8 mouse cellular contexts compared by ENCODE assay signal in genomic region chr12:85150321-85151001, GRCm38 (mm10). TPM values are rescaled to one million over a fixed set of nuclear protein-coding genes. Genes with fewer than 3 reads are reported as not detected.
DNase-seq lines count a peak whose midpoint lies in the region; ATAC-seq and TF ChIP-seq lines count a peak whose summit lies in the region.

No protein-coding gene starts in this region.

- H3K4me3 ChIP-seq in heart, embryonic 12.5 days = peak overlapping the region; percentile 37
- H3K4me3 ChIP-seq in embryonic facial prominence, embryonic 10.5 days = peak overlapping the region; percentile 45
- peak overlapping the region; percentile 48 for H3K4me3 ChIP-seq in hindbrain, postnatal 0 days (ENCODE audit: low read length)
- H3K4me3 ChIP-seq in midbrain, postnatal 0 days (ENCODE audit: low read depth, low read length) = peak overlapping the region; percentile 65

- H3K36me3 ChIP-seq in heart, embryonic 12.5 days = no peaks in the 10 kb centered on the region
- H3K36me3 ChIP-seq in embryonic facial prominence, embryonic 10.5 days (replicated peaks) = no peaks in the 10 kb centered on the region
- no peaks in the 10 kb centered on the region for H3K36me3 ChIP-seq in hindbrain, postnatal 0 days (ENCODE audit: insufficient read depth, low read length)
- 0 out of 2 replicates have a peak, but pooled peaks cover 7% of the 10 kb centered on the region for H3K36me3 ChIP-seq in midbrain, postnatal 0 days (ENCODE audit: insufficient read depth, low read length)

- 9% methylated on average over 20 of the region's 20 CpGs for WGBS in heart, embryonic 12.5 days
- 7% methylated on average over 20 of the region's 20 CpGs for WGBS in embryonic facial prominence, embryonic 10.5 days
- 6% methylated on average over 20 of the region's 20 CpGs for WGBS in hindbrain, postnatal 0 days
- WGBS in midbrain, postnatal 0 days = 8% methylated on average over 20 of the region's 20 CpGs

- peaks cover 20% of the 10 kb centered on the region for H3K27me3 ChIP-seq in heart, embryonic 12.5 days (replicated peaks)
- H3K27me3 ChIP-seq in embryonic facial prominence, embryonic 10.5 days (replicated peaks; ENCODE audit: low read depth, poor library complexity, severe bottlenecking) = peaks cover 62% of the 10 kb centered on the region
- H3K27me3 ChIP-seq in hindbrain, postnatal 0 days (ENCODE audit: insufficient read depth, low read length) = no peaks in the 10 kb centered on the region
- no peaks in the 10 kb centered on the region for H3K27me3 ChIP-seq in midbrain, postnatal 0 days (ENCODE audit: insufficient read depth, low read length)

- TF ChIP-seq CTCF in hindbrain, postnatal 0 days (IDR thresholded peaks at IDR 0.05; ENCODE audit: low read depth) = no peak
- TF ChIP-seq CTCF in midbrain, postnatal 0 days (IDR thresholded peaks at IDR 0.05) = no peak

- peaks cover 26% of the 10 kb centered on the region for H3K4me1 ChIP-seq in heart, embryonic 12.5 days (replicated peaks)
- H3K4me1 ChIP-seq in embryonic facial prominence, embryonic 10.5 days = peaks cover 30% of the 10 kb centered on the region
- no peaks in the 10 kb centered on the region for H3K4me1 ChIP-seq in hindbrain, postnatal 0 days (ENCODE audit: insufficient read depth, low read length)
- H3K4me1 ChIP-seq in midbrain, postnatal 0 days (ENCODE audit: insufficient read depth, low read length) = peaks cover 7% of the 10 kb centered on the region; the same call in 1 of the 2 replicates

- intact Hi-C loops in heart, postnatal 10 days (cut with DNase I) = no loop called here

- 0 out of 2 replicates have a peak, but pooled peaks cover 3% of the 10 kb centered on the region for H3K9me3 ChIP-seq in heart, embryonic 12.5 days (replicated peaks)
- H3K9me3 ChIP-seq in embryonic facial prominence, embryonic 10.5 days = no peaks in the 10 kb centered on the region
- H3K9me3 ChIP-seq in hindbrain, postnatal 0 days (ENCODE audit: low read length) = no peaks in the 10 kb centered on the region
- no peaks in the 10 kb centered on the region for H3K9me3 ChIP-seq in midbrain, postnatal 0 days (ENCODE audit: low read length)

- DNase-seq in heart, postnatal 10 days = no peak
- DNase-seq in embryonic facial prominence, embryonic 10.5 days (ENCODE audit: low spot score) = no peak
- DNase-seq in hindbrain, postnatal 0 days (ENCODE audit: low spot score) = no peak
- peak; percentile 15 for DNase-seq in midbrain, postnatal 0 days (ENCODE audit: low spot score)
- no peak for DNase-seq in spleen, adult 18-20 months
- no peak for DNase-seq in urinary bladder, adult 2 months (ENCODE audit: low spot score)
- no peak for DNase-seq in layer of hippocampus, adult 9-11 months

- H3K4me2 ChIP-seq in heart, embryonic 12.5 days = peak overlapping the region; percentile 68
- peak overlapping the region; percentile 64 for H3K4me2 ChIP-seq in hindbrain, postnatal 0 days (ENCODE audit: low read depth, low read length)
- peak overlapping the region; percentile 83 for H3K4me2 ChIP-seq in midbrain, postnatal 0 days (ENCODE audit: low read depth, low read length, poor library complexity, severe bottlenecking)

- ATAC-seq in heart, embryonic 12.5 days (ENCODE audit: insufficient number of reproducible peaks, low FRiP score) = peak; percentile 44
- peak; percentile 3; the same call in 1 of the 2 replicates for ATAC-seq in hindbrain, postnatal 0 days
- peak; percentile 18 for ATAC-seq in midbrain, postnatal 0 days (ENCODE audit: low FRiP score)

- peak overlapping the region; percentile 7; the same call in 1 of the 2 replicates for H3K9ac ChIP-seq in heart, embryonic 12.5 days
- peak overlapping the region; percentile 66 for H3K9ac ChIP-seq in hindbrain, postnatal 0 days (replicated peaks; ENCODE audit: low read length)
- H3K9ac ChIP-seq in midbrain, postnatal 0 days (replicated peaks; ENCODE audit: low read length, poor library complexity, severe bottlenecking) = peak overlapping the region; percentile 83

- H3K27ac ChIP-seq in heart, embryonic 12.5 days (ENCODE audit: poor library complexity, severe bottlenecking) = no peak overlapping the region
- no peak overlapping the region for H3K27ac ChIP-seq in embryonic facial prominence, embryonic 10.5 days (replicated peaks)
- H3K27ac ChIP-seq in hindbrain, postnatal 0 days = peak overlapping the region; percentile 59
- H3K27ac ChIP-seq in midbrain, postnatal 0 days (ENCODE audit: low read depth, low read length) = peak overlapping the region; percentile 72

RNA-seq across cellular contexts. Expression of gene Rps6kl1, which starts 0.6 kb away (rescaled TPM):
- polyA plus RNA-seq in heart, embryonic 12.5 days (2016; fragmentation: Nextera tagmentation; extraction: Ambion mirVana) = 1.2 and 1.6 TPM in 2 replicates
- 1 to 10 TPM; 3.2 to 3.8 TPM for total RNA-seq in heart, postnatal 10 days (2021)
- 2.0 and 2.2 TPM in 2 replicates for polyA plus RNA-seq in embryonic facial prominence, embryonic 10.5 days (2016; fragmentation: Nextera tagmentation; extraction: Ambion mirVana)
- total RNA-seq in hindbrain, postnatal 0 days (2014; rRNA removed) = 42.0 TPM in 2 replicates
- 29.3 and 30.8 TPM in 2 replicates for polyA plus RNA-seq in hindbrain, postnatal 0 days (2015; fragmentation: Nextera tagmentation; extraction: Ambion mirVana)
- 47.2 and 48.6 TPM in 2 replicates for total RNA-seq in midbrain, postnatal 0 days (2014; rRNA removed)
- 35.0 and 37.1 TPM in 2 replicates for polyA plus RNA-seq in midbrain, postnatal 0 days (2015; fragmentation: Nextera tagmentation; extraction: Ambion mirVana)
- 0.32 and 0.34 TPM in 2 replicates for polyA plus RNA-seq in urinary bladder, adult 2 months (2012; rRNA removed)

RNA-seq across cellular contexts. Expression of gene Pgf, which starts 27.1 kb away (rescaled TPM):
- polyA plus RNA-seq in heart, embryonic 12.5 days (2016; fragmentation: Nextera tagmentation; extraction: Ambion mirVana) = 8.3 TPM in 2 replicates
- total RNA-seq in heart, postnatal 10 days (2021) = 1 to 10 TPM; 2.4 to 6.2 TPM
- polyA plus RNA-seq in embryonic facial prominence, embryonic 10.5 days (2016; fragmentation: Nextera tagmentation; extraction: Ambion mirVana) = 9.3 and 9.8 TPM in 2 replicates
- total RNA-seq in hindbrain, postnatal 0 days (2014; rRNA removed) = 2.9 and 5.0 TPM in 2 replicates
- 10.0 TPM in 2 replicates for polyA plus RNA-seq in hindbrain, postnatal 0 days (2015; fragmentation: Nextera tagmentation; extraction: Ambion mirVana)
- total RNA-seq in midbrain, postnatal 0 days (2014; rRNA removed) = 3.4 and 6.0 TPM in 2 replicates
- 9.1 and 9.4 TPM in 2 replicates for polyA plus RNA-seq in midbrain, postnatal 0 days (2015; fragmentation: Nextera tagmentation; extraction: Ambion mirVana)
- 6.0 and 7.7 TPM in 2 replicates for polyA plus RNA-seq in urinary bladder, adult 2 months (2012; rRNA removed)

RNA-seq across cellular contexts. Expression of gene Dlst, which starts 39.8 kb away (rescaled TPM):
- polyA plus RNA-seq in heart, embryonic 12.5 days (2016; fragmentation: Nextera tagmentation; extraction: Ambion mirVana) = 197 and 203 TPM in 2 replicates
- 100 to 1,000 TPM; 632 to 665 TPM for total RNA-seq in heart, postnatal 10 days (2021)
- 106 TPM in 2 replicates for polyA plus RNA-seq in embryonic facial prominence, embryonic 10.5 days (2016; fragmentation: Nextera tagmentation; extraction: Ambion mirVana)
- total RNA-seq in hindbrain, postnatal 0 days (2014; rRNA removed) = 104 and 115 TPM in 2 replicates
- 104 and 108 TPM in 2 replicates for polyA plus RNA-seq in hindbrain, postnatal 0 days (2015; fragmentation: Nextera tagmentation; extraction: Ambion mirVana)
- 115 and 118 TPM in 2 replicates for total RNA-seq in midbrain, postnatal 0 days (2014; rRNA removed)
- polyA plus RNA-seq in midbrain, postnatal 0 days (2015; fragmentation: Nextera tagmentation; extraction: Ambion mirVana) = 92.5 and 99.6 TPM in 2 replicates
- 128 and 139 TPM in 2 replicates for polyA plus RNA-seq in urinary bladder, adult 2 months (2012; rRNA removed)

RNA-seq across cellular contexts. Expression of gene Prox2, which starts 39.9 kb away (rescaled TPM):
- polyA plus RNA-seq in heart, embryonic 12.5 days (2016; fragmentation: Nextera tagmentation; extraction: Ambion mirVana) = 1.1 and 2.8 TPM in 2 replicates
- total RNA-seq in heart, postnatal 10 days (2021) = 1 to 10 TPM; 2.2 to 3.3 TPM
- polyA plus RNA-seq in embryonic facial prominence, embryonic 10.5 days (2016; fragmentation: Nextera tagmentation; extraction: Ambion mirVana) = 2.9 and 3.7 TPM in 2 replicates
- 0.68 and 0.79 TPM in 2 replicates for total RNA-seq in hindbrain, postnatal 0 days (2014; rRNA removed)
- 1.4 and 2.0 TPM in 2 replicates for polyA plus RNA-seq in hindbrain, postnatal 0 days (2015; fragmentation: Nextera tagmentation; extraction: Ambion mirVana)
- 1.2 and 1.4 TPM in 2 replicates for total RNA-seq in midbrain, postnatal 0 days (2014; rRNA removed)
- polyA plus RNA-seq in midbrain, postnatal 0 days (2015; fragmentation: Nextera tagmentation; extraction: Ambion mirVana) = 0.86 and 1.4 TPM in 2 replicates
- 2.3 and 2.7 TPM in 2 replicates for polyA plus RNA-seq in urinary bladder, adult 2 months (2012; rRNA removed)

Comparison
In these comparisons a context has a peak if more than half of its experiments do, and no peak if none do; other contexts are left out.
1. H3K27ac ChIP-seq: peak in hindbrain, postnatal 0 days (single experiment) and midbrain, postnatal 0 days (single experiment); none in heart, embryonic 12.5 days (single experiment) and embryonic facial prominence, embryonic 10.5 days (single experiment).
2. H3K9ac ChIP-seq: peak in every context shown above with its lines; median percentile 83 in midbrain, postnatal 0 days; 66 in hindbrain, postnatal 0 days; 7 in heart, embryonic 12.5 days.
3. Peak in every context shown above with its lines, with median percentiles within 50 percentile points of each other: ATAC-seq, H3K4me2 ChIP-seq and H3K4me3 ChIP-seq.